Mouse (Mus musculus) lung, postnatal 25 days (tissue): Measurements from ENCODE around the gene Gdap1l1.

ENCODE experiments used
- DNase-seq: peaks from one replicate; pipeline ENCODE4 v3.0.0; 2022; ENCODE audit warnings: low spot score

Gene Gdap1l1

DNA sequence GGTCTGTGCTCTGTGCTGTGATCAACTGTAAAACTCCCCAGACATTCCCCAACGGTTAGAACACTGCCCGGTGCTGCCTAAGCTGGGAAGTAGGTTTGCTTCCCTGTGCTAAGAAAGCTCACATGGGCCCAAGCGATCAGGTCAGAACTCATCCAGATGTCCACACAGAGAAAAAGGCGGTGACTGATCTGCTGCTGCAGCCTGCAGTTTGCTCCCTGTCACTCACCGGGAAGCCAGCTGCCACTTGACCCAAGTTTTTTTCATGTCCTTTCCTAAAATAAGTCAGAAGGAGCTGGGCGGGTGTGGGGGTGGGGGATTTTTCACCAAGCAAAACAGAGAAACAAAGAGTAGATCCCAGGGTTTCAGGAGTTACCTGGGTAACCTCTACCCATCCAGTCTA is 26.3 kb downstream of the Gdap1l1 start:
- no peak for DNase-seq

DNA sequence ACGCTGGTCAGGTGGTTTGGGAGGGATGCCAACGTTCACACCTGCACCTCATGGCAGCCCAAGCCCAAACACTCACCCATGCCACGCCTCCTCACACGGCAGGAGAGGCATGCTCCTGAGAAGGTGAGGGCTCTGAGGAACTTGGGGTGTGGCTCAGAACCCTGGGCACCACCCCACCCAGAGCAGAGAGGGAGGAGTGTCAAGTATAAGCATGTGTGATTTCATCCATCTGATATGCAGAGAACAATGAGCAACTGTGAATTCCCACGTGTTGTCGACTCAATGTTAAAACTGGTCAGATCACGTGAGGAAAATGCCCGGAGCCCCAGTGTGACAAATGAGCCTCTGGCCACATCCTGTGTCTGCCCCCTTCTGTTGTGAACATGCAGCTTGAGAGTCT is 28.5 kb downstream of the Gdap1l1 start:
- peak; percentile 60 for DNase-seq

DNA sequence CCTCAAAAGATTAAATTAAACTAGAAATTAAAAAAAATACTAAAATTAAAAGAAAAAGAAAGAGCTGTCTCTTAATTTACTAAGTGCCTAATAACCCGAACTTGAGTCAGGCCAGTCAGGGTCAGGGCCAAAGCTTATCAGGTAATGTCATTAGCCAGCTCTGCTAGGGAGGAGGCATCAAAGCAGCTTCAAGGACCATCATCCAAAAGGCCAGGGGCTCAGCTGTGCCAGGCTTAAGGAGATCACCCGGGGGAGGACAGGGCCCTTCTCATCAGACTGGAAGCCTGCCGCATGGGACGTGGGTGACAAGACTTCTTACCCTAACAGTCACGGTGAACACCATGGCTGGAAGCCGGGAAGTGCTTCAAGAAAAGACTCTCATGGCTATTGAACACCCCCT is 29.3 kb downstream of the Gdap1l1 start:
- no peak for DNase-seq

DNA sequence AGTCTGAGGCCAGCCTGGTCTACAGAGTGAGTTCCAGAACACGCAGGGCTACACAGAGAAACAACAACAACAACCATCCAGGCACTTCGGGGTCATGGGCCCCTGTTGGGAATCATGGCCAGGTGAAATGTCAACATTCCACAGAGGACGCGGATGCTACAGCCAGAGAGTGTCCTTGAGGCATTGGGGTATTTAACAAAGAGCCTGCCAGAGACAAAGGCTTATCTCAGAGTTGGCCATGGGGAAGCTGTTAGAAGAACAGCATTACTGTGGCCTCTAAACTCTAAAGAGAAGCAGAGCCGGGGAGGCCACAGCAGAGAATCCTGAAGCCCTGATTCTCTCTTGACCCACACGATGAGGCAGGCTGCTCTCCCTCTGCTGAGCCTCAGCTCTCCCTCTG is 30.6 kb downstream of the Gdap1l1 start:
- DNase-seq: no peak

DNA sequence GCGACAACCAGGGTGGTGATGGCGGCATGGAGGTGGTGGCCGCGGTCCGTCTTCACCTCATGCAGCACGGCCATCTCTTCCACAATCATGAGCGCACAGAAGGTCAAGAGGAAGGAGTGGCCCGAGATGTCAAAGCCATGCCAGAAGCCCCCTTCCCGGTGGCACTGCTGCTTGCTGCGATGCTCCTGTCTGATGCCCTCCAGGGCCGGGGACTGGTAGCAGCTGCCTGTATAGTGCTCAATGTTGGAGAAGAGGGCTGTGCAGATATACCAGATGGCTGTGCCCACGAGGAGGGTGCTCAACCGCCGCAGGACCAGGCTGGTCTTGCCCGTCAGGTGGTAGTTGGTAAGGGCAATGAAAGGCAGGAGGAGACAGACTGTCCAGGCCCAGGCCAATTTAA is 31.4 kb downstream of the Gdap1l1 start:
- no peak for DNase-seq

DNA sequence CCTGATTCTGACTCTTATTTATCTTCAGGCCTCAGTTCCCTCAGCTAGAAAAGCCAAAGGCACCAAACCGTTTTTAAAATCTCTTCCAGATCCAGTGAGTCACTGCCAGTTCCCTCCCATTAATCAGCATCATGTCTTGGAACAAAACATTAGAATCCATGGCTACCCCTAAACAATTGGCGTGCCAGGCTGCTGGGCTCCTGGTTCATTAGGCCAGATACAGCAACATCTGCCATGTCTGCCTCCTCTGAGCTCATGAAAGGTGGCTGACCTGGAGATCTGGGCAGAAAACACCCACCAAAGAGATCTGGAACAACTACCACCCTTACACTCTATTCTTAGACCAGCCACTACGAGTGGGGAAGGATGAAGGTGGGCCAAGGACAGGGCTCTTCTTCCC is 32.9 kb downstream of the Gdap1l1 start:
- no peak for DNase-seq

DNA sequence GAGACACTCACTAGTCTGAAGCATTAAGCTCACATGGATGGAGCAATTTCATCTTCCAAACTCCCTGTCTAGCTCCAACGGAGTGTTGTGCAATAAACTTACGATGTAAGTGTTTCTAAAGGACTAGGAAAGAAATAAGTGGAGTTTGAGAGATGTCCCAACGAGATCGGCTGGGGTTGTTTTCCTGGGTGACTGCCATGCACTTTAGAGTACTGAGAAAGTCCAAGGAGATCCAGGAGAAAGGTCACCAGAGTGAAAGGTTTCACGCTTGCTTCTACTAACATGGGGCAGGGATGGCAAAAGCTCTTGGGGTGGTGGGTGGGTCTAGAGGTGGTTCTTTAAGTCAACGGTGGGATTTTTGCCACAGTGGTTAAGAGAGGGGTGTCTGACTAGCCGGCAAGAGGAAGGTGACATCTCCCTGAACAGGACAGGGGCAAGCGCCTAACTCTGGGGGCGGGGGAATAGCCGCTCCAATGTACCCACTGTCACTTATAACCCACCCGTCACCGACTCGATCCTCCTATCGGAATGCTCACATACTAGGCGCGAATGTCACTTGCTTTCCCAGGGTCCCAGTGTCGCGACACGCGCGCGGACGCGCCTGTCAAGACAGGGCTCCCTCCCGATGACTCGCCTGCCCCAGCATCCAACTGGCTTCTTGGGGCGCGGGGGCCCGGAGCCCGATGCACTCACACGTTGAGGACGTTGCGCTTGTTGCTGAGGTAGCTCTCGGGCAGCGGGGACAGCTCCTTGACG is 33.6 kb downstream of the Gdap1l1 start:
- peak; percentile 78 for DNase-seq

DNA sequence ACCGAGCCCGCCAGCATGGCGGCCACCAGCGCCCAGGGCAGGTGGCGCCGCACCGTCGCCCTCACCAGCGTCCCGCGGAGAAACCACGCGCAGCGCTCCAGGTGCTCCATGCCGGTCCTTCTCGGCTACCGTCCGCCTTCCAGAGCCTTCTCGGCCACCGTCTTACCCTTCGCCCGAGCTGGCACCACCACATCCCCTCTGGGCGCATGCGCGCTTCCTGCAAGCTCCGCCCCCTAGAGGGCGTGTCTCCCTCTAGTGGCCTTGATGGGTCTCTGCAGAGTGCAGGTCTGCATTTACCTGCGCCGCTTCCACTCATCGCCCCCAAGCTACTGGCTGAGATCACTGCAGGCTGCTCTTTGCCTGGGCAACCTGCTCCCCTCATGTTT is 34.2 kb downstream of the Gdap1l1 start, which contains the start of gene Fitm2:
TSS of gene Fitm2 (minus strand) at position 164 of the 386 bp plus-strand sequence.
- peak; percentile 95 for DNase-seq

DNA sequence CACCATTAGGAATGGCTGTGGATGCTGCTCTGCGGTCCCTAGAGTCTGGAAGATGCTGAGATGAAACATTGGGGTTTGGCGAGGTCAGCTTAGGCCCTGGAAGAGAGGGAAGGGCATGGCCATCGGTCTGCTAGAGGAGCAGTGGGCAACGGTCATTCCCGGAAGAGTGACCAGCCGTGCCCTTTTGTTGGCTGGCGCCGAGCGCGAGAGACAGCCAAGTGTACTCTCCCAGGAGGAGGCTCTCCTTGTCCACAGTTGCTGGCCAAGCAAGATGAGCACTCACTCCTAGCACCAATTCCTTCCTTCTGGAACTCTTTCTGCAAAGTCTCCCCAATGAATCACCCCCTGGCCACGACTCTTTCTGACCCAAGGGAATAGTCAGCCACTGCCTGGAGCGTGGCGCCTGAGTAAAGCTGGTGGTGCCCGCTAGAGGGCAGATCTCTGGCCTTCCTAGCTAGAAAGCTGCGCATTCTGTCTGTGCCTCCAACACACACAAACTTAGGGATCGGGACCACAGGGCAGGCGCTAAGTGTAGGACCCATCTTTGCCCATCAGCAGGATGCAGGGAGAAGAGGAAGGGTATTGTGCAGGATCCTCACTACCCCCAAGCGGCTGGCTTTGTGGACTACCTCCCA is 42.0 kb downstream of the Gdap1l1 start:
- DNase-seq: peak; percentile 14

DNA sequence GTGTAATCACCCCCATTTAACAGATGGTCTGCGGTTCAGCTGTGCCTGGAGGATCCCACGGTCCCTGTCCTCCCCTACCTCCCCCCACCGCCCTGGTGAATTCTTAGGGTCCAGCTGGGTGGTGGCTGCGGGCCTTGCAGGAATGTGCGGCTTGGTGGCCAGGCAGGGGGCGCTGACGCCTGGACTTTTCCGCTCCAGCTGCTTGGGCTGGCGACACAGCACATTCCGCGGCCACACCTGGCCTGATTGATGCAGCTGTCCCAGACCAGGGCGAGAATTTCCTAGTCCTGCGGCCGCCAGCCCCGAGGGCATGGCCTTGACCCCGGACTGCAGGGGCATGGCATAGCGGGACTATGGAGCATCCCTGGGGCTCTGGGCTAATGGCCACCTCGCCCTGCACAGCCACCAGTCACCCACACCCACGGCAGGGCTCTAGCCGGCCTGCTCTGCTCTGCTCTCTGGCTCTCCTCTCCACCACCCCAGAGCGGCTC is 43.3 kb downstream of the Gdap1l1 start:
- no peak for DNase-seq

DNA sequence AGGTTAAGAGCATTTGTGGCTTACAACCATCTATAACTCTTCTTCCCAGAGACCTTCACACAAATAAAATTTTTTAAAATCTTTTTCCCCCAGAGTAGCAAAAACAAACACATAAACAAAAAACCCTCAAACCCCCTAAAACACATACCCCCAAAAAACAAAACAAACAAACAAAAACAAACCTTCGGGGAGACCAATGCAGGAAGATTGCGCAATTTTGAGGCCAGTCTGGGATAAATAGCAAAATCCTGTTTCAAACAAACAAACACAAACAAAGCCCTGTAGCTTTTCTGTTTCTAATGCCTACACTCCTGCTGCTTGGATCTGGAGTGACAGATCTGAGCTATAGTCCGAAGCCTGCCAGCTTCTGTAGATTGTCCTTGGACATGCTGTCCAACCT is 49.1 kb downstream of the Gdap1l1 start:
- DNase-seq: no peak

DNA sequence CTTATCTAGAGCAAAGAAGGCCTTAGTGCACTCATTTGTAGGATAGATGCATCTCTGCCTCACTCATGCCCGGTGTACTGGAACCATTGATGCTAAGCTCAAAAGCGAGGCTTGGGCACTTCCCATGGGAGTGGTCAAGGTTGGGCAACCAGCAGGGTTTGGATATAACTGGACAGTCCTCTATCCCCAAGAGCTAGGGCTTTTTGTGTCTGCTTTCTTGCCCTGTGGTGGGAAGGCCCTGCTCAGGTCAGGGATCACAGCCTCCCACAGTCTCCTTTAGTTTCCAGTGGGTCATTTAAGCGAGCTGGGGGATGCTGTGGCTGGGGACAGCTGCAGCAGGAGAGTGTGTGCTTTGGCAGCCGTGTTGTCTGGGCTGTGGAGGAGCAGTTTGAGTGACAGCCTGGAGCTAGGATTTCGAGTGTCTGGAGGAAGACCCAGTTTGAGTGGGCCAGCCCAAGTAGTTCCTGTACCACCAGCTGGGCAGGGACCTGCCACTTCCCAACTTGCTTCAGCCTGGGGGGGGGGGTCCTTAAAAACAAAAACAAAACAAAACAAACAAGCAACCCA is 51.5 kb downstream of the Gdap1l1 start:
- DNase-seq: no peak

DNA sequence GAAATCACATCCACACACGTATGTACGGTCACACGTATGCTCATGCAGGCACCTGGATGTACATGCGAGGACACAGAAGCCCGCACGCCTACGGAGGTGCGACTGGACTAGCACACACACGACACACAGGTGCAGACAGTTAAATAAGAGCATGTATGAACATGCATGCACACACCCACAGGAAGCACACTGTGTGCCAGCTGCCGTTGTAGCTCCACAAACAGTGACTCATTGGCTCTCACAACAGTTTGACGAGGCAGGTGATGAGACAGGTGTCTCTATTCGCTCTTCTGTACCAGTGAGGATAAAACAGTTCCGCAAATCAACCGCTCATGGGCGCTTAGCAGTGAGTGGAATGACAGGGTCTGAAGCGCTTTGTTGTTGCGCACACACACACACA is 52.4 kb downstream of the Gdap1l1 start:
- DNase-seq: no peak

DNA sequence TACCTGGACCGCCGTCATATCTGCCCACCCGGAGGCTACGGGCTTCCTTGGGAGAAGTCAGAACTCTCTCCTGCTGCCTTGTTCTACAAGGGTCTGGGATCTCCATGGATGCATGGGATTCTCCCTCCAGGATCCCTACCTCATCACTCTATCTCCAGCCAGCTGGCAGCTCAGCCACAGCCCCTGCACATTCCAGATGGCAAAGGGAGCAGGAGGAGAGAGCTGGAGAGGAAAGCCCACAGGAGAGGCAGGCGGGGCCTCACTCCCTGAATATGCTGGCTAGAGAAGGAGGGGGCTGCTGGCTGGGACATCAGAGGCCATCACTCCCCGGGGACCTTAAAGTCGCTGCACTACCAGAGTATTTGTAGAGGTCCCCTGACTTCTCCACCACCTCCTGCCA is 53.1 kb downstream of the Gdap1l1 start:
- no peak for DNase-seq

DNA sequence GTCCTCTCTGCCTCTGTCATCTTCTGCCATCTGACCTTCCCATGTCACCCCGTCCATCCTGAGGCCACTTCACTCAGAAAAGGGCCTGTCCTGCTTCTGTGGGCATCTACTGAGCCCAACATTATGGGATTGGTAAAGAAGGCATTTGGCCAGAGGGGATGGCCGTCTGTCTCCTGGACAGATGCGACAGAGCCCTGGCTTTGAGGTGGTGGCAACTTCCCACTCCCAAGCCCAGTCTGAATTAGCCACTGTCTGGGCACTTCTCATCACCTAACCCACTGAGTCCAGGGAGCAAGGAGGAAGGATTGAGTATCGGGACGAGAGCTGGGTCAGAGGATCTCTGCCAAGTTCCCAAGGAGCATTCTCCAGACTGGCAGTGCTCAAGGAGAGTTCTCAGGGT is 53.7 kb downstream of the Gdap1l1 start, which contains the start of gene R3hdml:
TSS of gene R3hdml (plus strand) at position 301 of the 400 bp plus-strand sequence.
- DNase-seq: no peak

DNA sequence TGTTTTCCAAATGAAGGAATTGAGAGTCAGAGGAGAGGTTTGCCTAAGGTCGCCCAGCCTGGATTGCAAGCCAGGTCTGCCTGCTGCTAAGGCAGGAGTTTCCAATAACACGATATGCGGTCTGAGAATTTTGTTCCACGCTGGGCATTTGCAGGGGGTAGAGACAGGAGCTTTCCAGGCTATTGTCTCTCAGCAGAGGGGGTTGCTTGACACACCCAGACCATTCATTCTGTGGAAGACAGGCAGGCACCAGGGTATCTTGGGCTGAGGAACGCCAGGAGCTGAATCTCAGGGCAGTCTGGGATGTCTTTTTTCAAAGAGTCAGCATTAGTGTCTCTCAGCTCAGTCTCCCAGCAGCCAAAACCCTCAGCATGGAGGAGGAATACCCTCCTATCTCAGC is 54.8 kb downstream of the Gdap1l1 start:
- DNase-seq: no peak

DNA sequence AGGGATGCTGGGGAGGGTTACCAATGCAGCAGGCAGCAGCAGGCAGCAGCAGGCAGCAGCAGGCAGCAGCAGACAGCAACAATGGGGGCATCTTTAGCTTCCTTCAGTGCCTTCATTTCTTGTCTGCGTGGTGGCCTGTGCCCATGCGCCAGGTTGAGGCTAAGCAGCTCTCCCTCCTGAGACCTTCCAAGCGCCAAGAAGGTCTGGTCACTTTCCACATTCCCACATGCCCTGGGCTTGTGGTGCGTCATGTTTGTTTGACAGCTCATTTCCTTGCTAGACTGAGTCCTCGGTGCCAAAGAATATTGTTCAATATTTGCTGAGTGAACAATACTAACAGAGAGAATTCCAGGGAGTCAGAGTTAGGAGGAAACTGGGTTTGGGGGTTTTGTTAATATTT is 55.7 kb downstream of the Gdap1l1 start:
- peak; percentile 71 for DNase-seq

DNA sequence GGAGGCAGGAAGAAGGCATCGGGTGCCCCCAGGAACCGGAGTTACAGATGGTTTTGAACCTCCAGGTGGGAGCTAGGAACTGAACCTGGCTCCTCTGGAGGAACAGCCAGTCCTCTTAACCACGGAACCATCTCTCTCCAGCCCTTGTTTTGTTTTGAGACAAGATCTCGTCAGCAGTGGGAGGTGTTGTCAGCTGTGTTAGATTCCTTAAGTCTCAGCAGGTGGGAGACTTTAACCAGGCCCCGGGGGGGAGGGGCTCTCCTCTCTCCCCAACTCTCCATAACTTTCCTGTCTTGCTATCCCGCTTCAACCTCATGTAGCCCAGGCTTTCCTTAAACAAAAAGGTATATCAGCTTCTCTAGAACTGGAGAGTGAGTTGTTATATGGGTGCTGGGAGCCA is 56.2 kb downstream of the Gdap1l1 start:
- DNase-seq: no peak

DNA sequence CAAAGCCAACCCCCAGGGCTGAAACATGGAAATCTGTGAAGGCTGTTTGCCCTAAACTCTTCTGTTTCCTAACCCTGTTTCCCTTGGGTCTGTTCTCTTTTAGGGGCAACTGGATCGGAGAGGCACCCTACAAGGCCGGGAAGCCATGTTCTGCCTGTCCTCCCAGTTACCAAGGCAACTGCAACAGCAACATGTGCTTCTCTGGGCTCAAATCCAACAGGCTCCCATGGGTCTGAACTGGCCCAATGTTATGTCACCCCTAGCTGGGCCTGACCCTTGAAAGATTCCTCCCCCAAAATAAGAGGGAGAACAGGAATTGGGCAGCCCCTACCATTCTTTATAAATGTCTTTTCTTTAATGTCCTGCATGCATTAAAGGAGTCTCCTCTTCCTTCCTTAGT is 63.9 kb downstream of the Gdap1l1 start:
- no peak for DNase-seq

DNA sequence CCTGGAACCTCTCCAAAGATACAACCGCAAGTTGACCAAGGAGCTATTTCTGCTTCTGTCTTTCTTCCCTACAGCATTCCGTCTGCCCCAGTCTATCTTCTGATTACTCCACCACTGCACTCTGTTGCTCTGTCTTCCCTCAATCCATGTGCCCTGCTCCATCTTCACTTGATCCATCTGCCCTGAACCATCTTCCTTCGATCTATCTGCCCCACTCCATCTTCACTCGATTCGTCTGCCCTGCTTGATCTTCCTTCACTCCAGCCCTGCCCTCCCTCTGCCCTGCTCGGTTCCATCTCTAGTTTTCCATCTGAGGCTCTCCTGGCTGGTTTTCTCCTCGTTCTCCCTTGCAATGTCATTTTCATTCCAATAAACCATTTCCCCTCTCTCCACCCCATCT is 64.9 kb downstream of the Gdap1l1 start:
- DNase-seq: no peak
